Mouse (Mus musculus) intestine, embryonic 14.5 days (tissue): ENCODE results near the gene Rbpj. TPM values are rescaled to one million over a fixed set of nuclear protein-coding genes. Genes with fewer than 3 reads are reported as not detected.

Experiments
- ATAC-seq: fragments of 200-750 bp; cut with Nextera tagmentation; replicated peaks from 2 replicates; pipeline ENCODE4 v1.8.0; 2017; ENCODE audit warnings: low read depth, moderate number of reproducible peaks, moderate TSS enrichment, moderate library complexity; ENCODE audit not compliant: low FRiP score, low TSS enrichment
- DNase-seq: peaks from one replicate; pipeline ENCODE4 v3.0.0-alpha.2; 2018; ENCODE audit warnings: low spot score
- H3K27ac ChIP-seq: fragments of 300-500 bp; sonication (generic); 2 replicates; pipeline ENCODE4 v1.5.1; 2014; ENCODE audit warnings: low read depth, mild to moderate bottlenecking, control low read depth
- H3K27me3 ChIP-seq: fragments of 300-500 bp; sonication (generic); replicated peaks from 2 replicates; pipeline ENCODE4 v1.6.1; 2014; ENCODE audit warnings: low read length, control low read depth; ENCODE audit not compliant: control insufficient read depth, insufficient read depth
- H3K36me3 ChIP-seq: fragments of 300-500 bp; sonication (generic); 2 replicates; pipeline ENCODE4 v1.6.1; 2014; ENCODE audit warnings: low read length, control low read depth; ENCODE audit not compliant: control insufficient read depth, insufficient read depth
- H3K4me1 ChIP-seq: fragments of 300-500 bp; sonication (generic); replicated peaks from 2 replicates; pipeline ENCODE4 v1.6.1; 2014; ENCODE audit warnings: low read length, control low read depth, mixed read lengths; ENCODE audit not compliant: control insufficient read depth, insufficient read depth
- H3K4me2 ChIP-seq: fragments of 300-500 bp; sonication (generic); 2 replicates; pipeline ENCODE4 v1.6.1; 2014; ENCODE audit warnings: low read length
- H3K4me3 ChIP-seq: fragments of 300-500 bp; sonication (generic); 2 replicates; pipeline ENCODE4 v1.5.1; 2014; ENCODE audit warnings: low read depth, low read length, control low read depth, mixed read lengths
- H3K9ac ChIP-seq: fragments of 300-500 bp; sonication (generic); 2 replicates; pipeline ENCODE4 v1.6.1; 2014; ENCODE audit warnings: mild to moderate bottlenecking, low read length
- H3K9me3 ChIP-seq: fragments of 300-500 bp; sonication (generic); 2 replicates; pipeline ENCODE4 v1.6.1; 2016; ENCODE audit warnings: low read length, control low read depth; ENCODE audit not compliant: control insufficient read depth
- WGBS: fragments of 180-500 bp; shearing (Covaris S2); extraction: QIAGEN DNeasy Blood & Tissue Kit; methylation state at CpG from one replicate; pipeline ENCODE4 v1.1.7; 2014; 5-methylcytosine and 5-hydroxymethylcytosine counted together
- polyA plus RNA-seq: library from polyadenylated mRNA; unstranded; fragments of >200 nt; fragmentation: Nextera tagmentation; extraction: Ambion mirVana; gene quantifications from 2 replicates; pipeline ENCODE4 v1.2.1, GENCODE M21; 2014

Rbpj gene
- polyA plus RNA-seq, 1 experiment from 2014 or later, result 39.3 TPM

DNA sequence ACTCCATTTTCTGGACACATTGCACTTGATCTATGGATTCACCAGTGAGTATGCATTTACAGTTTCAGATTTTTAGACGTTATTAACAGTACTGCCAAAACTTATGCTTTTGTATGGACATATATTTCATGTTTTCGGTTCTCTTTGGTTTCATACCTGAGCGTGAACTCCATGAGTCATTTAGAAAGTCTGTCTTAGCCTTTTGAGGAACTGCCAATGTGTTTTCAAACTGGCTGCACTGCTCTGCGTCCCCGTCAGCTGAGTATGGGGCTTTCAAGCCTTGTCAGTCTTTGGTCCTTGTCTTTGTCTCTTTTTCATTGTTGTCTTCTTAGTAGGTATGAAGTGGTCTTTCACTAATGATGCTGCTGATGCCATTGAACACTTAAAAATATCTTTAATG, 106.5 kb downstream of the Rbpj start:
- Histone ChIP-seq H3K36me3 (no peaks in the 10 kb centered on the region), H3K27ac (no peak overlapping the region), H3K9me3 (no peaks in the 10 kb centered on the region), H3K9ac (no peak overlapping the region), H3K4me3 (no peak overlapping the region), H3K27me3 (no peaks in the 10 kb centered on the region), H3K4me1 (no peaks in the 10 kb centered on the region), H3K4me2 (no peak overlapping the region)
- WGBS, result 87% methylated on average over 5 of the region's 5 CpGs
- no peak for ATAC-seq
- DNase-seq, result no peak

DNA sequence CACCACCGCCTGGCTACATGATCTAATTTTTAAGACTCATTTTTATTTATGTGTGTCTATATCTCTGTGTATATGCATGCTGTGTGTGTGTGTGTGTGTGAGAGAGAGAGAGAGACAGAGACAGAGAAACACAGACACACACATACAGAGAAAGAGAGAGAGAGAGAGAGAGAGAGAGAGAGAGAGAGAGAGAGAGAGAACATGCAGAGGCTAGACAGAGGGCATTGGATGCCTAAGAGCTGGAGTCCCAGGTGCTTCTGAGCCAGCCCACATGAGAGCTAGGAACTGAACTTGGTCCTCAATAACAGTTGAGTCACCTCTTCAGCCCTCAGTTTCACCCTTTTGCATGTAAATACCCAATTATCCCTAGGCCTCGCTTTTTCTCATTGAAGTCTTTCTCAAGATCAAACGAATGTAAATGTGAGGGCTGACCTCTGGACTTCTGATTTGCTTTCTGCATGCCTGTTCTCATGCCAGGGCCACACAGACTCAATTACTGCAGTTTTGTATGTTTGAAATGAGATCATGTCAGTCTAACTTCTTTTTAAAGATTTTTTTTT, 109.0 kb downstream of the Rbpj start:
- no peak for DNase-seq

DNA sequence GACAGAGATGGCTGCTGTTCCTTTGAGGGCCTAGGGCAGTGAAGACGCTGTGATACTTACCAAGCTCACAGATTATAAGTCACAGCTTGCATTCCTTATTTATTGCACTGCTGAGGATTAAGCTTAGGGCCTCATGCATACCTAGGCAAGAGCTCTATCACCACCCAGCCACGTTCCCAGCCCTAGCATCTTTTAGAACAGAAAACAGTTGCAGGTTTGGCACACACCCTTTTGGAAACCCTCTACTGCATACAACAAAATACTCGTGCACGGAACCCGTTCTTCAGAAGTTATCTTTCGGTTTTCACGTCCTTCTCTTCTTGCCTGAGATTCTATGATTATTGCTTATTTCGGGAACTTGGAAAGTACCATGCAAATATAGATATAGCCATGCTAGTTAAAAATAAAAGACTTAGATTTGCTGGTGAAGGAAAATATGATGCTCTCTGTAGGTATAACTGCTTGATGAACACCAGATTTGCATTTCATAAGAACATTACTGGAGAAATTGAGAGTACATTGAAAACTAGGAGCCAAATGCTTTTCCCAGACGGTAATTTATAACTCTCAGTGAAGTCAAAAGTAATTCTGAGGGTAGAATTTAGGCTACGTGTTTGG, 111.4 kb downstream of the Rbpj start:
- ATAC-seq, result no peak
- whole genome bisulfite sequencing, result 80% methylated on average over 10 of the region's 10 CpGs

More for the DNA sequence above, 109.0 kb downstream of the Rbpj start:
- WGBS, result 57% methylated on average over 3 of the region's 3 CpGs
- H3K27ac ChIP-seq, result no peak overlapping the region
- ATAC-seq, result no peak
- no peaks in the 10 kb centered on the region for H3K36me3 ChIP-seq
- H3K9me3 ChIP-seq, result no peaks in the 10 kb centered on the region
- no peak overlapping the region for H3K9ac ChIP-seq
- H3K4me2 ChIP-seq, result no peak overlapping the region
- H3K4me3 ChIP-seq, result no peak overlapping the region
- H3K27me3 ChIP-seq, result no peaks in the 10 kb centered on the region
- H3K4me1 ChIP-seq, result no peaks in the 10 kb centered on the region

DNA sequence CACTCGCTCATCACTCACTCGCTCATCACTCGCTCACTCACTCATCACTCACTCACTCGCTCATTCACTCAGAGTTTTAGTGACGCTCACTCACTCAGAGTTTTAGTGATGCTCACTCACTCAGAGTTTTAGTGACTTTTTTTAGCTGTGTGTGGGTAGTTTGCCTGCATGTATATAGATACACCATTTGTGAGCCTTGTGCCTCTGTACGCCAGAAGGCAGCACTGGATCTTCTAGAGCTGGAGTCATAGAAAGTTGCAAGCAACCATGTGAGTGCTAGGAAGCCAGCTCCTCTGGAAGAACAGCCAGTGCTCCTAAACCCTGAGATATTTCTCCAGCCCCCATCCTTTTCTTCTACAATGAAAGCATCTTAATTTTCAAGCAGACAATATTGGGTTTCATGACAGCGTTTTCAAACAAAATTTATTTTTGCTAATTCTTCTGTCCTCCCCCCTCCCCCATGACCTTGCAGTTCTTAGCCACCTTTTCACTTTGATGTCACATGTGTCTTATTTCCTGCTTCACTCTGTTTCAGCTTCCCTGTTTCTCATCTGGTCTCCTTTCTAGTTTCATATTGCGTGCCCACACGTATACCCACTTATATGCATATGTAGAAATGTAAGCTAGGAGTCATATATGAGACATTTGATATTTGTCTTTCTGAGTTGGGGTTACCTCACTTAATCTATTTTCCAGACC, 118.3 kb downstream of the Rbpj start:
- H3K4me3 ChIP-seq, result no peak overlapping the region
- H3K27me3 ChIP-seq, result no peaks in the 10 kb centered on the region
- DNase-seq (no peak), ATAC-seq (no peak)
- H3K4me1 ChIP-seq, result no peaks in the 10 kb centered on the region
- H3K4me2 ChIP-seq, result no peak overlapping the region
- no peak overlapping the region for H3K27ac ChIP-seq
- H3K9me3 ChIP-seq, result no peaks in the 10 kb centered on the region
- 91% methylated on average over 9 of the region's 9 CpGs for WGBS
- H3K36me3 ChIP-seq, result no peaks in the 10 kb centered on the region
- H3K9ac ChIP-seq, result no peak overlapping the region

More for the DNA sequence above, 111.4 kb downstream of the Rbpj start:
- no peaks in the 10 kb centered on the region for H3K36me3 ChIP-seq
- H3K27me3 ChIP-seq, result no peaks in the 10 kb centered on the region
- no peaks in the 10 kb centered on the region for H3K4me1 ChIP-seq
- DNase-seq, result no peak
- H3K9ac ChIP-seq, result no peak overlapping the region
- H3K9me3 ChIP-seq, result no peaks in the 10 kb centered on the region
- H3K27ac ChIP-seq, result no peak overlapping the region
- no peak overlapping the region for H3K4me2 ChIP-seq
- no peak overlapping the region for H3K4me3 ChIP-seq

DNA sequence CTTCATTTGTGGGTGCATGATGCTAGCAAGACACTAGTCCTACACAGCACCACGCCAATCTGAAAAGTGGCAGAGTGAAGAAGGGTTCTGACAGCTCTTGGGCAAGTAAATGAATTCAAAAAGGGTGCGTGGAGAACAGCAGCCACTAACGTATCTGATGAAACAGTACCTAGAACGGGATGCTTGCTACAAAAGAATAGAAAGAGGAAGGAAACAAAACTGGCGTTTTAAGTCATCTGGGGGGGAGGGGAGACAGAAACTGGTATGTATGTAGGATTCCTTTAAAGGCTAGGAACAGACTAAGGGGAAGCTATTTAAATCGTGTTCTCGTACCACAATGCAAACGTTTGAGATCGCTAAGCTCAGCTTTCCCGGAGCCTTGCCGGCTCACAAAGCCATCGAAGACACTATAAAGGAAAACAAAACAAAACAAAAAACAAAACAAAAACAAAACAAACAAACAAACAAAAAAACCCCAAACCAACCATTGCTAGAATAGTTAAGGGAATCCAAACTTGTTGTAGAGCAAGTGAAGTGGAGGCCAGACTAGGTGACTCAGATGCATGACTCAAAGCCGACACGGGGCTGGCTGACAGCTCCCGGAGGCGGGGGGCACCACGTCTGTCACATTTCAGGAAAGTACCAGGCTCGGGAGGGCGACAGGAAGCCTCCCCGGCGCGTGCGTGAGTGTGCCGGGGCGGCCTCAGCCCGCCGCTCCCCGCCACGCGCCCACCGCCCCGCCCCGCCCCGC, 122.6 kb downstream of the Rbpj start:
- Histone ChIP-seq H3K27ac (peak overlapping the region; percentile 99), H3K27me3 (no peaks in the 10 kb centered on the region), H3K4me1 (peaks cover 19% of the 10 kb centered on the region), H3K4me2 (peak overlapping the region; percentile 95), H3K36me3 (no peaks in the 10 kb centered on the region), H3K4me3 (peak overlapping the region; percentile 73), H3K9me3 (no peaks in the 10 kb centered on the region), H3K9ac (peak overlapping the region; percentile 69)
- ATAC-seq (peak; percentile 48; the same call in 1 of the 2 replicates), DNase-seq (no peak)
- whole genome bisulfite sequencing, result 3% methylated on average over 34 of the region's 34 CpGs

DNA sequence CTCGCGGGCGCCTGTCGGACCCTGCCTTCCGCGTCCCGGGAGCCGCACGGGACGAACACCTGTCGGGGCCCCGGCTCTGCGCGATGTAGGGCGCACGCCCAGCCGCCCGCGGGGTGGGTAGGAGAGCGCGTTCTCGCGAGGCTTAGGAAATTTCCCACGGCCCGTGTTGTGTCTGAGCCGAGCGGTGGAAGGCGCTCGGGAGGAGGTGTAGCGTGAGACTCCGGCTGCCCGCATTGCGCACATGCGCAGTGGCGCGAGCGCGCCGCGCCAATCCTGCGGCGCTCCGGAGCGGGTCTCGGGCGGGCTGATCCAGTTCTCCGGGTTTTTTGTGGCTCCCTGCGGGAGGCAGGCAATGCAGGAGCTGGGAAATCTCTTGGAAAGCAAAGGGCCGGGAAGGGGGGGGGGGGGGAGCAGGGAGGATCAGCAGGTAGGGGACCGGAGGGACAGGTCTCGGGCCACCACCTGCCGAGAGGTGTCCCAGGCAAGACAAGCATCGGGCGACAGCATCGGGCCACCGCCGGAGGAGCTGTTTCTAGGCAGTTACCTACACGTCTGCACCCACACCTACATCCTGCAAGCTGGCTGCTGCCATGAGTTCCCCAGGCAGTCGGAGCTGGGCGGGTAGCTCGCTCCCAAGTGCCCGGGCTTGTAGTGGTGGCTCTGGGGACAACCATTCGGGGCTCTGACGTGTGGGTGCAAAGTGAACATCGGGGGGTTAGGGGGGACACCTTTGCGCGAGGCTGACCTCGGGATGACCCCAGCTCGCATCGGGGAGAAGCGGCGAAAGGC, 123.4 kb downstream of the Rbpj start:
- H3K9me3 ChIP-seq, result no peaks in the 10 kb centered on the region
- H3K36me3 ChIP-seq, result no peaks in the 10 kb centered on the region
- H3K27ac ChIP-seq, result peak overlapping the region; percentile 99
- H3K4me3 ChIP-seq, result peak overlapping the region; percentile 73
- peaks cover 23% of the 10 kb centered on the region for H3K4me1 ChIP-seq
- peak overlapping the region; percentile 96 for H3K9ac ChIP-seq
- peak; percentile 94 for DNase-seq
- peak; percentile 87 for ATAC-seq
- WGBS, result under 1% methylated on average over 72 of the region's 72 CpGs
- H3K4me2 ChIP-seq, result peak overlapping the region; percentile 95
- H3K27me3 ChIP-seq, result no peaks in the 10 kb centered on the region

DNA sequence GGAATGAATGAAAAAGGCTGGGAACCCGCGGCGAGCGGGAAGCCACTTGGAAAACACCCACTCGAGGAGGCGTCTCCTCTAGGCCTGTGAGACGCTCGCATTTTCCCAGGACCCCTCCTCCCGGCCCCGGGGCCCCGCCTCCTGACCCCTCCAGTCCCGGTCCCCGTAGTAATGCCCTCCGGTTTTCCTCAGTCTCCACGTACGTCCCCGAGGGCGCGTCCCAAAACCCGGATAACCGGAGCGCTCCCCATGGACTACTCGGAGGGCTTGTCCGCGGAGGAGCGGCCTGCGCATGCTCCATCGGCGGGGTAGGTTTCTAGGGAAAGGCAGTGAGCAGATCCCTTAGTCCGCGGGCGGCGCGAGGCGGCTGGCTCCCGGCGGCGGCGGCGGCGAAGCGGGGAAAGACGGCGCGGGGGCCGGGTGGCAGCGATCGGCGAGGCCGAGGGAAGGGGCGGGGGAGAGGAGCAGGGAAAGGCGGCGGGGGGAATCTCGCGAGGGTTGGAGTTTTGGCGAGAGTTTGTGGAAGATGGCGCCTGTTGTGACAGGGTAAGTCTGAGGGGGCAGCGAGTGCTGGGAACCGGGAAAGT, 124.3 kb downstream of the Rbpj start:
- Histone ChIP-seq H3K27me3 (no peaks in the 10 kb centered on the region), H3K4me3 (peak overlapping the region; percentile 73), H3K9me3 (no peaks in the 10 kb centered on the region), H3K36me3 (no peaks in the 10 kb centered on the region), H3K27ac (peak overlapping the region; percentile 99), H3K9ac (peak overlapping the region; percentile 96), H3K4me1 (peaks cover 24% of the 10 kb centered on the region), H3K4me2 (peak overlapping the region; percentile 95)
- ATAC-seq (peak; percentile 89), DNase-seq (peak; percentile 99)
- 1% methylated on average over 57 of the region's 59 CpGs for WGBS
